Mouse (Mus musculus) liver, postnatal 0 days (tissue): Measurements from ENCODE around the gene Ccdc114. TPM values are rescaled to one million over a fixed set of nuclear protein-coding genes. Genes with fewer than 3 reads are reported as not detected.

Experiments used
- ATAC-seq: fragments of 200-750 bp; cut with Nextera tagmentation; 2 replicates; pipeline ENCODE4 v1.8.0; 2017; ENCODE audit warnings: mild to moderate bottlenecking, moderate library complexity
- DNase-seq: peaks from one replicate; pipeline ENCODE4 v3.0.0-alpha.2; 2016
- H3K27ac ChIP-seq: fragments of 300-500 bp; sonication (generic); 2 replicates; pipeline ENCODE4 v1.5.1; 2014; ENCODE audit warnings: antibody characterized with exemption, moderate library complexity, mild to moderate bottlenecking, low read depth
- H3K27me3 ChIP-seq: fragments of 300-500 bp; sonication (generic); 2 replicates; pipeline ENCODE4 v1.6.1; 2014; ENCODE audit warnings: low read length, control low read depth, mixed read lengths; ENCODE audit not compliant: insufficient read depth
- H3K36me3 ChIP-seq: fragments of 300-500 bp; sonication (generic); replicated peaks from 2 replicates; pipeline ENCODE4 v1.6.1; 2014; ENCODE audit warnings: mild to moderate bottlenecking, control low read depth, low read length, moderate library complexity, mixed read lengths; ENCODE audit not compliant: insufficient read depth
- H3K4me1 ChIP-seq: fragments of 300-500 bp; sonication (generic); 2 replicates; pipeline ENCODE4 v1.6.1; 2014; ENCODE audit warnings: antibody characterized with exemption, mild to moderate bottlenecking, control low read depth; ENCODE audit not compliant: insufficient read depth
- H3K4me2 ChIP-seq: fragments of 300-500 bp; sonication (generic); 2 replicates; pipeline ENCODE4 v1.6.1; 2014; ENCODE audit warnings: low read depth, mild to moderate bottlenecking, low read length, moderate library complexity, mixed read lengths
- H3K4me3 ChIP-seq: fragments of 300-500 bp; sonication (generic); 2 replicates; pipeline ENCODE4 v1.5.1; 2014; ENCODE audit warnings: low read depth, low read length
- H3K9ac ChIP-seq: fragments of 300-500 bp; sonication (generic); replicated peaks from 2 replicates; pipeline ENCODE4 v1.6.1; 2014; ENCODE audit warnings: mild to moderate bottlenecking, moderate library complexity
- H3K9me3 ChIP-seq: fragments of 300-500 bp; sonication (generic); 2 replicates; pipeline ENCODE4 v1.6.1; 2016; ENCODE audit warnings: mild to moderate bottlenecking, control low read depth, low read length, mixed read lengths
- CTCF ChIP-seq: sonication (generic); IDR thresholded peaks from 2 replicates; pipeline ENCODE4 v1.5.1; 2016; ENCODE audit warnings: antibody characterized with exemption, low read depth
- EP300 ChIP-seq: IDR thresholded peaks from 2 replicates; pipeline ENCODE4 v1.6.1; 2016; ENCODE audit warnings: antibody characterized with exemption, low read depth, mild to moderate bottlenecking
- WGBS: fragments of 180-500 bp; shearing (Covaris S2); extraction: QIAGEN DNeasy Blood & Tissue Kit; methylation state at CpG from one replicate; pipeline ENCODE4 v1.1.7; 2014; ENCODE audit not compliant: insufficient replicate concordance; 5-methylcytosine and 5-hydroxymethylcytosine counted together
- polyA plus RNA-seq: library from polyadenylated mRNA; unstranded; fragments of >200 nt; fragmentation: Nextera tagmentation; extraction: Ambion mirVana; gene quantifications from 2 replicates; pipeline ENCODE4 v1.2.1, GENCODE M21; 2015

Gene Ccdc114
- polyA plus RNA-seq, 1 experiment from 2014 or later = 1.2 TPM

DNA sequence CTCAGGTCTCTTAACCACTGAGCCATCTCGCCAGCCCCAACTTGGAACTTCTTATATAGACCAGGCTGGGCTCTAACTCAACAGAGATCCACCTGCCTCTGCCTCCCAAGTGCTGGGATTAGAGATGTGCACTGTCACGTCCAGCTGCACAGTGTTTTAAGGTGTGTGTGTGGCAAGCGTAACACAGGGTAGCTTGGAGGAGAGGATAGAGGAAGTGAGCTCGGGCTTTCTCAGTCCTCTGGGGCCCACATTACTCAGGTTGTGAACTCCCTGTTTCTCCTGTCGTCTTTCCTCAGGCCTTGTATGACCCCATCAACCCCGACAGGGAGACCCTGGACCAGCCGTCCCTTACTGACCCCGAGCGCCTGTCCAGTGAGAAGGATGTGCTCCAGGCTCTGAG, 17.2 kb upstream of the Ccdc114 start:
- Histone ChIP-seq H3K9ac (no peak overlapping the region), H3K4me2 (no peak overlapping the region), H3K36me3 (peaks cover 15% of the 10 kb centered on the region), H3K9me3 (peaks cover 2% of the 10 kb centered on the region; the same call in 1 of the 2 replicates), H3K27ac (no peak overlapping the region), H3K4me1 (no peaks in the 10 kb centered on the region), H3K4me3 (no peak overlapping the region), H3K27me3 (no peaks in the 10 kb centered on the region)
- TF ChIP-seq EP300 (no peak), CTCF (no peak)
- ATAC-seq = no peak
- no peak for DNase-seq
- 71% methylated on average over 9 of the region's 9 CpGs for WGBS

DNA sequence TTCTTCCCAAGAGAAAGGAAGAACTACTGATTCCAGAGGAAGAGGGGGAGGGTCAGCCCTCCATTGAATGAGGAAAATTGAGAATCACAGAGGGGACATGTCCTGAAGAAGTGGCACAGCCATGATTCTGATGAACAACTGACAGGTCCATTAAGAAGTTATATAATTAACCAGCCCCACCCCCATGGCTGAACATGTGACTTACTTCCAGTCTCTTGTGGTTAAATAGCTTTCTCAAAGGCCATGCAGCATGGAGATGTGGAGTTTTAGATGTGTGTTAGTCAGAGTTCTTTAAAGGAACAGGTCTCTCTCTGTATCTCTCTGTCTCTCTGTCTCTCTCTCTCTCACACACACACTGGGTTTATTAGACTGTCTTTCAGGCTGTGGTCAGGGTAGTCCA, 15.5 kb upstream of the Ccdc114 start:
- Histone ChIP-seq H3K36me3 (peaks cover 15% of the 10 kb centered on the region), H3K9ac (no peak overlapping the region), H3K27me3 (no peaks in the 10 kb centered on the region), H3K4me3 (no peak overlapping the region), H3K27ac (no peak overlapping the region), H3K4me1 (no peaks in the 10 kb centered on the region), H3K9me3 (peaks cover 2% of the 10 kb centered on the region; the same call in 1 of the 2 replicates), H3K4me2 (no peak overlapping the region)
- no peak for TF ChIP-seq CTCF
- no peak for TF ChIP-seq EP300
- DNase-seq (no peak), ATAC-seq (no peak)

GRCm38 (mm10) chr7:45909145-45909544, 14.7 kb upstream of the Ccdc114 start:
- H3K4me3 ChIP-seq = no peak overlapping the region
- no peak overlapping the region for H3K4me2 ChIP-seq
- ATAC-seq = no peak
- TF ChIP-seq EP300 (no peak), CTCF (no peak)
- peaks cover 15% of the 10 kb centered on the region for H3K36me3 ChIP-seq
- H3K9ac ChIP-seq = no peak overlapping the region
- no peaks in the 10 kb centered on the region for H3K27me3 ChIP-seq
- no peak overlapping the region for H3K27ac ChIP-seq
- no peaks in the 10 kb centered on the region for H3K4me1 ChIP-seq
- no peak for DNase-seq
- 83% methylated on average over 16 of the region's 16 CpGs for WGBS
- peaks cover 2% of the 10 kb centered on the region; the same call in 1 of the 2 replicates for H3K9me3 ChIP-seq

- DNase-seq = no peak
- peaks cover 26% of the 10 kb centered on the region for H3K36me3 ChIP-seq
- TF ChIP-seq CTCF (no peak), EP300 (no peak)
- H3K4me1 ChIP-seq = peaks cover 17% of the 10 kb centered on the region
- H3K4me2 ChIP-seq = no peak overlapping the region
- H3K27me3 ChIP-seq = no peaks in the 10 kb centered on the region
- peaks cover 2% of the 10 kb centered on the region; the same call in 1 of the 2 replicates for H3K9me3 ChIP-seq
- no peak overlapping the region for H3K27ac ChIP-seq
- no peak overlapping the region for H3K4me3 ChIP-seq
- no peak overlapping the region for H3K9ac ChIP-seq
- 89% methylated on average over 6 of the region's 6 CpGs for WGBS
- ATAC-seq = no peak
Observed at GRCm38 (mm10) chr7:45914067-45914466, 9.8 kb upstream of the Ccdc114 start.

DNA sequence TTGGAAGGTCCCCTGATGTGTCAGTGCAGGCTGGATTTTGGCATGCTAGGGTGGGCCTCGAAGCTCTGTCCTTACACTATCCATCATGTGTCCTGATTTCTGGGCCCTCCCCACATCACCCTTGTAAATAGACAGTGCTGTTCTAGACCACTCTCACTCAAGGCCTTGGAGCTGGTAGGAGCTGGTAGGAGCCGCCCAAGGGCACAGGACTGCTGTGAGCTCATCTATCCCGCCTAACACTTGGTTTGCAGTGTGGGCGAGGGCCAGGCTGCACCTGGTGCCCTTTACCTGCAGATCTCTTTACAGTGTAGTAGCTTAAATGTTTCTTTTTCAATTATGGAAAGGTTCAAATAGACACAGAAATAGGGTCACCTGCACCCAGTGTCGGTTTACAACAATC, 8.9 kb upstream of the Ccdc114 start:
- peaks cover 26% of the 10 kb centered on the region for H3K4me1 ChIP-seq
- DNase-seq (no peak), ATAC-seq (no peak)
- H3K27ac ChIP-seq = no peak overlapping the region
- WGBS = 78% methylated on average over 5 of the region's 5 CpGs
- H3K36me3 ChIP-seq = peaks cover 19% of the 10 kb centered on the region
- H3K27me3 ChIP-seq = no peaks in the 10 kb centered on the region
- no peaks in the 10 kb centered on the region for H3K9me3 ChIP-seq
- no peak overlapping the region for H3K9ac ChIP-seq
- H3K4me3 ChIP-seq = no peak overlapping the region
- no peak overlapping the region for H3K4me2 ChIP-seq
- no peak for TF ChIP-seq CTCF
- no peak for TF ChIP-seq EP300

- peaks cover 35% of the 10 kb centered on the region for H3K4me1 ChIP-seq
- peak overlapping the region; percentile 59 for H3K27ac ChIP-seq
- DNase-seq = peak; percentile 77
Observed at GRCm38 (mm10) chr7:45916056-45917003, 7.5 kb upstream of the Ccdc114 start.

More at GRCm38 (mm10) chr7:45916056-45917003, 7.5 kb upstream of the Ccdc114 start:
- Histone ChIP-seq H3K27me3 (no peaks in the 10 kb centered on the region), H3K9me3 (no peaks in the 10 kb centered on the region), H3K9ac (peak overlapping the region; percentile 58), H3K36me3 (peaks cover 16% of the 10 kb centered on the region), H3K4me3 (peak overlapping the region; percentile 36), H3K4me2 (peak overlapping the region; percentile 64)
- WGBS = 35% methylated on average over 26 of the region's 26 CpGs
- TF ChIP-seq EP300 (no peak), CTCF (0 out of 2 replicates have a peak, but pooled peaks have one; percentile 13)
- peak; percentile 79 for ATAC-seq
